Mouse (Mus musculus) thymus, postnatal 4 days (tissue): ENCODE results near the gene Cnbp.

Source experiments
- DNase-seq: peaks from one replicate; pipeline ENCODE4 v3.0.0; 2021

Cnbp gene

DNA sequence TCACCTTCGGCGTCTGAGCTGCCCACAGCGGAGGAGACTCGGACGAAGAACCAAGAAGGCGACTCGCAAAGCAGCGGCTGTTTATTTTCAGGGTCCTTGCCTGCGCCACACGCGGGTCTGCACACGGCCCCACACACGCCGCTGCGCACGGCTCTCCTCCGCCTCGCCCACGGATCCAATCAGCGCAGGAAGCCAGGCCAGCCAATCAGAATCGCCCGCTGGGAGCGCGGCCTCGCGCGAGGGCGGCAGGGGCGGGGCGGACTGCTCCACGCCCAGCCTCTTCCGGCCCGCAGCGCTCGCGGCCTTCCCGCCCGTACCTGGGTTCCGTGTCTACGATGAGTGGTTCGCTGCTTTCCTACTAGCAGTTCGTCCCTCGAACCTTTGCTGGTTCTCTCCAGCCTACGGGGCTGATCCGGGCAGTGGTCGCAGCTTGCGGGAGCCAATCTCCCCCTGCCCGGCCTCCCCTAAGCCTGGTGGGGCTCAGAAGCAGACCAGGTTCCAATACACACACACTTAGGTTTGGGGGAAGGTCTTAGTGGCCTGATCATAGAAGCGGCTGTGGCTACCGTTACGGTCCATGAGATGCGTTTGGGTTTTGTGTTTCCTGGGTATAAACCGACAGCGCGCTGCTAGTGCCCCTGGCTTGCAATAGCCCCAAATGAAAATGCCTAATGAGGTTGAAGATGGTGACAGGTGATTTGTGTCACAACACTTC, at the start of gene Cnbp:
Gene Cnbp (minus strand): TSS at position 207 of the 715 bp plus-strand sequence.
- DNase-seq, result peak; percentile 98

DNA sequence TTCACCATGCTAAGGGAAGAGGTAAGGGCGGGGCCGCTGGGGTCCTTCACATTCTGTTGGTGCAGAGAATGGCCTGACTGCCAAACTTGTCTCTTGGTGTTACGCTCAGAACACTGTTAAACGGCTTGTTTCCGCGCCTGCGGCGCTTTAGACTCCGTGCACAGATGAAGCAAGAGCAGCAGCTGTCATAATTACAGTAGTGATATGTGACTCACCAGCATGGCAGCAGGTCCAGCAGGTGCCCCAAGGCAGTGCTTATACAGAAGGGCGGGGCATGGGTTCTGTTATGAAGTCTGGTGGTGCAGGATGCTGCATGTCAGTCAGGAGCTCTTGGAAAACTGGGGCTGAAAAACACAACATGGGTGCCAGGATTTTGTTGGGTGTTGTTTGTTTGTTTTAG, 47.1 kb upstream of the Cnbp start:
- no peak for DNase-seq

DNA sequence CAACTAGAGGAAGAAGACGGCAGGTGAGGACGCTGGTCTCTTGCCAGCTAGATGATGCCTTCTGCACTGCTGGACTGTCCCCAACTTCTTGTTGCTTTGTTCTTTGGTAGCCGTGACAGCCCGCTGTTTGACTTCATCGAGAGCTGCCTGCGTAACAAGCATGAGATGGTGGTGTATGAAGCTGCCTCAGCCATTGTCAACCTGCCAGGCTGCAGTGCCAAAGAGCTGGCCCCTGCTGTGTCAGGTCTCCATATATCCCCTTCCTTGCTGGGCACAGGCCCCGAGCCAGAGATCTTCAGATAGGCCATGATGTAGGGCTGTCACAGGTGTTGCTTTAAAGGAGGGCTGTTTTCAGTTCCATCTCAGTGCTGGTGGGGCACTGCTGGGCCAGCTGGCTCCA, 43.0 kb upstream of the Cnbp start:
- DNase-seq, result no peak

DNA sequence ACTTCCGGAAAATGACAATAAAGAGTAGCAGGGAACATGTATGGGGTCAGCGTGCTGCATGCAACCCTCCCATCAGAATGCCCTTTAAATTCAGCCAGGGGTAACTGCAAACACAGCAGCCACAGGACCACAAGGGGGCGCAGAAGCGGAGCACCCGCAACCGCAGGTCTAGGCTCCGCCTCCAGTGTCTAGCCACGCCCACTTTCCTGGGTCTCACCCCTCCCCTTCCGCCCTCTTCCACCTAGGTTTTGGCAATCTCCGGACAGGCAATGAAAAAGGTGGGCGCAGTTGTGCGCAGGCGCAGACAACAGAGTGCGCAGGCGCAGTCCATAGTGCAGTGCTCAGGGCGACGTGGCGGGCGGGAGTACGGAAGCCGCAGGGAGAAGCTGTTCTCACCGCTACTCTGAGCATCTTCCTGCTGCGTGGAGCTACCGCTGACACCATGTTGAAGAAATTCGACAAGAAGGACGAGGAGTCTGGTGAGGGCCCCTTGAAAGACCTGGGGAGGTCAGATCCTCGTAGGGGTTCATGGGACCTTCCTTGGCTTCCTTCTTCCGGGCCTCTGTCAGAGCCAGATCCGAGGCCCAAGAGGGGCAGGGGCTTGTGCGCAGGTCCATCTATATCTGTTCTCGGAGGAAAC, 36.8 kb upstream of the Cnbp start, which contains the start of gene Copg1:
Gene Copg1 (plus strand): TSS at position 221 of the 640 bp plus-strand sequence.
- peak; percentile 100 for DNase-seq

- no peak for DNase-seq
Observed at GRCm38 (mm10) chr6:87886721-87887120, 35.8 kb upstream of the Cnbp start.

DNA sequence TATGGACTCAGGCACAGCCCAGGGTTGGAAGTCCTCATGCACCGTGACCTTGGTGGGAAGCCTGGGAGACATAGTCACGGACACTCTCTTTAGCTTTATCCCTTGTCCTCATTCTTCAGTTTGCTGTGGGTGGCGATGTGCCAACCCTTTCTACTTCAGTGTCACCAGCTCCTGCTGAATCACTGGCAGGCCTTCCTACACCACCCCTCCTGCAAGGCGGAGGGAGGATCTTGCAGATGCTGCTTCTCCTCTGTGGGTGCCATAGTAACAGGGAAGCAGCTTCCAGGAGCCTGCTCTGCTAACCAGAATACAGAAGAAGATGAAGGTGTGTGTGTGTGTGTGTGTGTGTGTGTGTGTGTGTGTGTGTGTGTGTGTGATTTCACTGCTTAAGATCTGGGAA, 31.9 kb upstream of the Cnbp start:
- no peak for DNase-seq

GRCm38 (mm10) chr6:87882221-87882620, 31.3 kb upstream of the Cnbp start:
- no peak for DNase-seq

- DNase-seq, result peak; percentile 28
Observed at GRCm38 (mm10) chr6:87879628-87880027, 28.7 kb upstream of the Cnbp start.

- DNase-seq, result no peak
Observed at GRCm38 (mm10) chr6:87879010-87879409, 28.1 kb upstream of the Cnbp start.

DNA sequence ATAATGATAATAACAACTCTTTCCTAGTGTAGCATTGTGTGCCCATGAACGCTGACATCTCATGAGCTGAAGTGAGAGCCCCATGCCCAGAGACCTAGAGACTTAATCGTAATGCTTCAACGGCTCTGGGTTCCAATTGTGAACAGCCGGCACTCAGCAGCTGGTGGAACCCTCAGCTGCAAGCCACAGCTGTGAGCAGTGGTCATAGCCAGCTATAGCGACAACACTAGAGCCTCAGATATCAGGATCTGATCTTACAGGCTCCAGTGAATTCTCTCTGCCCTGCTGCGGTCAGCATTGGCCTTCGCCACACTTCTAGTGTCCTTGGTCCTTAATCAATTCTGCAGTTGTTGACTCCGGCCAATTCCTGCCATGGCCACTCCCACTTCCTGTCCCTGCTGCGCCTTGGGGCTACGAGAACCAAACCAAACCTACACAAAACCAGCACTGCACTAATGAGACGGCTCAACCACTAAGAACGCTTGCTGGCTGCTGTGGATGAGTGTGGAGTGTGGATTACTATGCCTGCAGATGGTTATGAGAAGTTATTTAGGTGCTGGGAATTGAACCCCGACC, 25.2 kb upstream of the Cnbp start:
- no peak for DNase-seq

DNA sequence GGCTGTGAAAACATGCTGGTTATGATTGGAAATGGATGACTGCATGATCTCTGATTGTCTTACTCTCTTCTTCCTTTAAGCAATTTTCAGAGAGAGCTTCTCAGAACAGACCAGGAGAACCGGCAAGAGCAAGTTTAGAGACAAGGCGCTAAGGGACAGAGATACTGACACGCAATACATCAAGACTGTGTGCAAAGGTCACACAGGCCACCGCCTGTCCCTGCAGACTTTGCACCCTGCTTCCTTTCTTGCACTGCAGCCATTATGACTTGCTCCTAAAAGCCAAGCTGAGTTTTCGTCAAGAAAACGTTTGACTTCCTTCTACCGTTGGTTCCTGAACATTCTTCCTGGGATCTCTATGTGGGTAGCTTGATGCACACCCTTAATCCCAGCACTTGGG, 24.7 kb upstream of the Cnbp start:
- no peak for DNase-seq

DNA sequence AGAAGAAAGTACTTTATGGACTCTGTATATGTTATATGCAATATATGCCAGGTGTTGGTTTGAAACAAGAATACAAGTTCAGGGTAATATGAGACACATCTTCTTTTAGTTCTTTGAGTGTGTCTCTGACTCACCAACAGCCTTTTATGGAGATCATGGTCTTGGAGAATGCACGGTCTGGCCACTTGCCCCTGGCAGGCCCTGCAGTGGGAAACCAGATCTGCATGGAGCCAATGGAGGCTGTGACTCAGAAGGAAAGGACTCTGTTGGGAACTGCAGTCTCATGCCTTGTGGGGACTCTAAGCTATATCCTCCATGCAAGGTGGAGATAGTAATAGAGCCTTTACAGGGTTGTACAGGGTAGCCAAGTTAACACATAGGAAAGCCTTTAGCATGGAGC, 24.2 kb upstream of the Cnbp start:
- no peak for DNase-seq

DNA sequence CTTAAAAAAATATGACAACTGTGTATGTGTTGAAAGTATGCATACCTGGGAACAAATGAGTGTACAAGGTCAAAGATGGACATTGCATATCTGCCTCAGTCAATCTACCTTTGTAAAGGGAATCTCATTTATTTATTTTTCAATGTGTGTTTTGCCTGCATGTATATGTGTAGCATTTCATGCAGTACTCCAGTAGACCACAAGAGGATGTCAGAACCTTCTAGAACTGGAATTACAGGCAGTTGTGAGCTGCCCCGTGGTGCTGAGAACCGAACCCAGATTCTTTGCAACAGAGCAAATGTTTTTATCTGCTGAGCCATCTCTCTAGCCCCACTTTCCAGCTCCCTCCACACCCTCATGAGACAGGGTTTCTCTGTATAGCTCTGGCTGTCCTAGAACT, 23.1 kb upstream of the Cnbp start:
- no peak for DNase-seq

DNA sequence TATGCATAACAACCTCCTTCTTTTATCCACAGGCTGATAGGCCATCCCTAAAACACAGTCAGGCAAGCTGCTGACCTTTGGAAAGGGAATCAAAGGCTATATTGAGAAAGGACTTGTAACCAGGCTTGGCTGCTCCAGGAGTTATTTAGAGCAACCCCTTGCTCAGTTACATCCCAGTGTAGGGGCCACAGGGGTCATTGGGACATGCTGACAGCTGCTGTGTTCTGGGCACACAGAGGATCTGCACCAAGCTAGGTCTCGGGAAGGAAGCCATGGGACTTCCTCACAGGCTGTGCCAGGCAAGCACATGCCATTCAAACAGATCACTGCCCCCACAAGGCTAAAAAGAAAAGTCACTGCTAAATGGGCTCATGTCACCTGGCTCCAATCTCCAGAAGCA, 22.2 kb upstream of the Cnbp start:
- no peak for DNase-seq

DNA sequence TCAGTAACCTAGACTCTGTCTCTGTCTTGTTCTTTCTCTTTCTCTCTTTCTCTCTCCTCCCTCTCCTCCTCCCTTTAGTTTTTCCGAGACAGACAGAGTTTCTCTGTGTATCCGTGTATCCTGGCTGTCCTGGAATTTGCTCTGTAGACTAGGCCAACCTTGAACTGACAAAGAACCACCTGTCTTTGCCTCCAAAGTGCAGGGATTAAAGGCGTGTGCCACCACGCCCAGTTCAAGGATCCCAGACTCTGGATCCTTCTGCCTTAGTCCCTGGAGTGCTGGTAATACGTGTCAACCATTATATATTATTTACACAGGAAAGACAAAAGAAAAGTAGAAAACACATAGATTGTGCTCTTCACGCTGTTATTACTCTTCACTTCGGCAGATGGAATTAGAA, 20.3 kb upstream of the Cnbp start:
- DNase-seq, result no peak

DNA sequence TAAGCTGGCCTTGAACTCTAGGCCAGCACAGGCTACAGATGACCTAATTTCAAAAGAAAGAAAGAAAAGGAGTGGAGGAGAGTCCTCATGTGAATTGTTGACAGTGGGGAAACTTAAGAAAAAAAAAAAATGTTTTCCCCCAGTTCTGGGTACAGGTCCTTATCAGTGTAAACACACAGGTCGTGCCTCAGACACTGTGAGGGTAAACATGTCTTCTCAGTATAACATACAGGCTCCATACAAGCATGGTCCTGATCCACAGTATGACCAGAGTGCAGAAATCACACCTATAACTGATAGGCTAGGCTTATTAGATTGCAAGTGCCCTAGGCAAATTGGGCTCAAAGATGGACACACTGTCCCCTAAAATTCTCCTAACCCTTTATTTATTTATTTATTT, 19.5 kb upstream of the Cnbp start:
- no peak for DNase-seq

DNA sequence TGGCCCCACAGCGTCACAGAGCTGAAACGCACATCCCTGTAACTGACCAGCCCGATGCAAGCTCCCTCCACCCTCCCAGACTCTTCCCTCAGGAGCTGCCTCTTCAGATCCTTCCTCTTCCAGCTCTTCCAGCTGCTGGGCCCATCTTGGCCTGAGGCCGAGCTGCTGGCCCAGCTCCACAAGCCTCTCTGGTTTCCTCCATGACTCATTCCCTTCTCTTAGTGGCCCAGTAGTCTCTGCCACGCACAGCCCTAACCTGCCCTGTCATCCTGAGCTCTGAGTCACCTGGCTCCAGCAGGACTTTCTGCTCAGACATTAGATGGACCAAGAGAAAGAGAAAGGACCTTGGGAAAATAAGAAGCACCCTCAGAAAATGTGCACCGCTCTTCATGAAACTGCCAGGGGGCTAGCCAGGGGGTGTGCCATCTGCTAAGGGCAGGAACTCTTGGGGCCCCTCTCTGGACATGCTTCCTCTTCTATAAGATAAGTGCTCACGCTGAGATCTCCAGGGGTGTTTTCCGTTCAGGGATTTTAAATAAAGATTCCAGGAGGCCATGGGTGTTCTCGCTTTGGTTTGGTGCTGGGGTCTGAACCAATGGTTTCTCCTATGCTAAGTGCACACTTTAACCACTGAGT, 18.1 kb upstream of the Cnbp start:
- DNase-seq, result no peak

- no peak for DNase-seq
Observed at GRCm38 (mm10) chr6:87867256-87867655, 16.4 kb upstream of the Cnbp start.

- DNase-seq, result no peak
Observed at GRCm38 (mm10) chr6:87866211-87866610, 15.3 kb upstream of the Cnbp start.

GRCm38 (mm10) chr6:87857071-87857470, 6.2 kb upstream of the Cnbp start:
- no peak for DNase-seq

DNA sequence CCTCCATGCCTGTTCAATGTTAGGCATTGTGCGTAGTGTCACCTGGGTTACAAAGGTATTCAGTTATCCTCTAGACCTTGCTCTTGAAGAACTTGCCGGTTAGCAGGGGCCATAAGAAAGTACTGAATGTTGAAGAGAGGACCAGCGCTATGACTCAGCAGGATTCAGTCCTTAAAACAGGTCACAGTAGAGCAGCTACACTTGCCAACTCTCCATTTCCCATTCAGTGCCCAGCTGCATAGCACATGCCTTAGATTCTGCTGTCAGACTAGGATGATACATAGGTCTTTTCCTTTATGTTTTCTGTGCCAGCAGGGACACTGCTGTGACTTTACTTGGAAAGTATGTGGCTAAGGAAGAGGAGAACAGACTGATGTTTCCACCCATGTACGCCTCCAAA, 2.5 kb upstream of the Cnbp start:
- DNase-seq, result no peak

DNA sequence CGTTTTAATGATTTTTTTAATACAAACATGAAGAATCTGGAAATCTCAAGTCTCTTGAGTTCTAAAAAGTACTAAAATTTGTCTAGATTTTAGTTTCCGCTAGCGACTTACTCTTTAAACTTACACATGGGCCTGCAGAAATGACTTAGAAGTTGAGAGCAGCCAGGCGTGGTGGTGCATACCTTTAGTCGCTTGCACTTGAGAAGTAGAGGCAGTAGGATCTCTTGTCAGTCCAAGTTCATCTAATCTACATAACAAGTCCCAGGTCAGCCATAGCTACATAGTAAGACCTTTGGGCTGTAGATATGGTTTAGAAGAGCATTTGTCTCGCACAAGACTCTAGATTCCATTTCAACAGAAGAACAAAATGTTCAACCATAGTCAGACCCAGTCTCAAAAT, 965 bp upstream of the Cnbp start:
- no peak for DNase-seq

DNA sequence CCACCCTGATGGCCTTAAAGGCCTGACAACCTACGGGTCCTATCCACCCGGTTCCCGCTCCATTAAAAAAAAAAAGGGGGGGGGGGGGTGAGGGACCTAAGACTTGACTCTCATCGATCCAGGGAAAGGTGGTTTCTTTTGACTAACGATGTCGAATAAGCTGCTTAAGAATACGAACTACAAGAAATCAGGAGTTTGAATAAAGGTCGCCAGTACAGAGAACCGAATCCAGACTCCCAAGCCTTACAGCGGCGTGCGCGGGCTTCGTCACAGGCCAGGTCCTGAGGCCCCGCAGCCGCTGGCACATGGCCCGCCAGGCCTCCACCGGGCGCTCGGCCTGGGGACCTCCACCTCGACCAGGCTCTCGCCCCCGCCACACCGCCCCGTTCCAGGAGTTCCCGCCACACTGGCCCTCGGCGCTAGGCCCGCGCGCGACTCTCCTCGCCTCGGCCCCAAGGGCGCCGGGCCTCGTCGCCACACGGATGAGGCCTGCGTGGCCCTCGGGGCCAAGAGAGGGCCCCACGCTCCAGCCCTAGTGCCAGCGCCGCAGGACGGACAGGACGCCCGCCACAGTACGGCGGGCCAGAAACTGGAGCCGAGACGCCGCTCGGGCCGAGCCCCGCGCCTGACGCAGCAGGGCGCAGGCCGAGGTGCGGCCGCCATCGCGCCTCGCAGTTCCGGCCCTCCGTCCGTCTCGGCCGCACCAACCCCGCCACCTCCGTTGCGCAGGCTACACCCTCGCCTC, 579 bp downstream of the Cnbp start:
- peak; percentile 65 for DNase-seq
